9 mouse cellular contexts compared by ENCODE assay signal in genomic region chrX:163760617-163761434, GRCm38 (mm10). TPM values are rescaled to one million over a fixed set of nuclear protein-coding genes. Genes with fewer than 3 reads are reported as not detected.
A peak's percentile ranks its signal among the peaks of the same experiment; 100 is the strongest.
DNase-seq lines count a peak whose midpoint lies in the region; ATAC-seq and TF ChIP-seq lines count a peak whose summit lies in the region.
"Had no signal": no experiment of that assay in that cellular context is flagged by ENCODE, and none has a peak within 500 bp of the region (broad histone marks: within the 10 kb centered on the region; RNA-seq: fewer than 3 reads in every experiment).

TSS of gene Rnf138rt1 (minus strand) at chrX:163761329.

- no peaks in the 10 kb centered on the region for H3K27me3 ChIP-seq in cerebellum, adult 2 months (ENCODE audit: control insufficient read depth, insufficient read depth, low read length)
- no peaks in the 10 kb centered on the region for H3K27me3 ChIP-seq in forebrain, postnatal 0 days (ENCODE audit: insufficient read depth, low read length)
- H3K27me3 ChIP-seq in intestine, embryonic 16.5 days (replicated peaks; ENCODE audit: control insufficient read depth, insufficient read depth, low read length) = peaks cover 9% of the 10 kb centered on the region; the same call in 1 of the 2 replicates
- H3K27me3 ChIP-seq in liver, embryonic 12.5 days (replicated peaks) = peaks cover 47% of the 10 kb centered on the region
- H3K27me3 ChIP-seq in neural tube, embryonic 14.5 days (ENCODE audit: control insufficient read depth, insufficient read depth, low read length) = no peaks in the 10 kb centered on the region
- H3K27me3 ChIP-seq: CH12.LX had no signal

- peak within 1 kb of the TSS; percentile 72 for H3K4me3 ChIP-seq in cerebellum, adult 2 months (replicated peaks; ENCODE audit: insufficient read depth, low read depth, low read length)
- peak within 1 kb of the TSS; percentile 40 for H3K4me3 ChIP-seq in forebrain, postnatal 0 days (ENCODE audit: low read depth, low read length)
- H3K4me3 ChIP-seq in intestine, embryonic 16.5 days (ENCODE audit: low read length) = peak within 1 kb of the TSS; percentile 37
- peak within 1 kb of the TSS; percentile 17 for H3K4me3 ChIP-seq in liver, embryonic 12.5 days
- peak within 1 kb of the TSS; percentile 32 for H3K4me3 ChIP-seq in neural tube, embryonic 14.5 days (ENCODE audit: low read depth, low read length)

- ATAC-seq in forebrain, postnatal 0 days = peak; percentile 83
- ATAC-seq in intestine, embryonic 16.5 days = peak; percentile 76
- no peak for ATAC-seq in liver, embryonic 12.5 days
- peak; percentile 92 for ATAC-seq in neural tube, embryonic 14.5 days (ENCODE audit: low read depth)

- H3K4me2 ChIP-seq in forebrain, postnatal 0 days (ENCODE audit: low read depth) = peak within 1 kb of the TSS; percentile 56
- peak within 1 kb of the TSS; percentile 69 for H3K4me2 ChIP-seq in intestine, embryonic 16.5 days (ENCODE audit: low read depth, low read length)
- peak within 1 kb of the TSS; percentile 51 for H3K4me2 ChIP-seq in liver, embryonic 12.5 days
- peak within 1 kb of the TSS; percentile 49 for H3K4me2 ChIP-seq in neural tube, embryonic 14.5 days (ENCODE audit: low read depth, low read length)

- H3K4me1 ChIP-seq in cerebellum, adult 2 months (ENCODE audit: control insufficient read depth, insufficient read depth, low read length) = no peaks in the 10 kb centered on the region
- no peaks in the 10 kb centered on the region for H3K4me1 ChIP-seq in forebrain, postnatal 0 days (ENCODE audit: insufficient read depth)
- no peaks in the 10 kb centered on the region for H3K4me1 ChIP-seq in intestine, embryonic 16.5 days (ENCODE audit: control insufficient read depth, insufficient read depth, low read length)
- no peaks in the 10 kb centered on the region for H3K4me1 ChIP-seq in liver, embryonic 12.5 days
- no peaks in the 10 kb centered on the region for H3K4me1 ChIP-seq in neural tube, embryonic 14.5 days (ENCODE audit: control insufficient read depth, insufficient read depth, low read length)

- peak; percentile 6 for DNase-seq in kidney, adult 18-20 months
- DNase-seq in kidney, adult 11 months = no peak
- peak; percentile 60 to 70 for DNase-seq in cerebellum, adult 2 months
- peak; percentile 54 for DNase-seq in forebrain, postnatal 0 days
- DNase-seq in thymus, postnatal 25 days = no peak

- no peak within 1 kb of the TSS for H3K27ac ChIP-seq in cerebellum, adult 2 months (ENCODE audit: insufficient read depth, low read length)
- H3K27ac ChIP-seq in forebrain, postnatal 0 days (ENCODE audit: low read depth, low read length) = no peak within 1 kb of the TSS
- no peak within 1 kb of the TSS for H3K27ac ChIP-seq in intestine, embryonic 16.5 days (ENCODE audit: low read length)
- no peak within 1 kb of the TSS for H3K27ac ChIP-seq in liver, embryonic 12.5 days
- no peak within 1 kb of the TSS for H3K27ac ChIP-seq in neural tube, embryonic 14.5 days (ENCODE audit: low read depth, low read length)

- no peaks in the 10 kb centered on the region for H3K9me3 ChIP-seq in forebrain, postnatal 0 days (ENCODE audit: low read length)
- H3K9me3 ChIP-seq in intestine, embryonic 16.5 days (ENCODE audit: control insufficient read depth, low read length) = no peaks in the 10 kb centered on the region
- H3K9me3 ChIP-seq in liver, embryonic 12.5 days (replicated peaks) = no peaks in the 10 kb centered on the region
- no peaks in the 10 kb centered on the region for H3K9me3 ChIP-seq in neural tube, embryonic 14.5 days (ENCODE audit: control insufficient read depth, low read length)

- 11% methylated on average over 42 of the region's 42 CpGs for WGBS in cerebellum, adult 2 months
- 40% methylated on average over 42 of the region's 42 CpGs for WGBS in forebrain, postnatal 0 days
- WGBS in intestine, embryonic 16.5 days = 25% methylated on average over 42 of the region's 42 CpGs
- 23% methylated on average over 42 of the region's 42 CpGs for WGBS in liver, embryonic 12.5 days (ENCODE audit: insufficient replicate concordance)
- WGBS in neural tube, embryonic 14.5 days = 22% methylated on average over 42 of the region's 42 CpGs

- H3K36me3 ChIP-seq in forebrain, postnatal 0 days (ENCODE audit: insufficient read depth) = no peaks in the 10 kb centered on the region
- H3K36me3 ChIP-seq in intestine, embryonic 16.5 days (ENCODE audit: control insufficient read depth, insufficient read depth, low read length) = no peaks in the 10 kb centered on the region
- H3K36me3 ChIP-seq in liver, embryonic 12.5 days = no peaks in the 10 kb centered on the region
- H3K36me3 ChIP-seq in neural tube, embryonic 14.5 days (ENCODE audit: control insufficient read depth, insufficient read depth, low read length) = no peaks in the 10 kb centered on the region

- peak; percentile 37; the same call in 1 of the 2 replicates for TF ChIP-seq POLR2A in cerebellum, adult 2 months (IDR thresholded peaks at IDR 0.05; ENCODE audit: borderline replicate concordance, insufficient read depth, low read length)

- TF ChIP-seq CTCF in cerebellum, adult 2 months (IDR thresholded peaks at IDR 0.05; ENCODE audit: borderline replicate concordance, insufficient read depth, low read depth, low read length) = no peak
- TF ChIP-seq CTCF in forebrain, postnatal 0 days (IDR thresholded peaks at IDR 0.05; ENCODE audit: low read depth) = no peak

- H3K9ac ChIP-seq in forebrain, postnatal 0 days = peak within 1 kb of the TSS; percentile 44
- 0 out of 2 replicates have a peak within 1 kb of the TSS, but pooled peaks have one; percentile 24 for H3K9ac ChIP-seq in intestine, embryonic 16.5 days (ENCODE audit: low read depth, low read length)
- H3K9ac ChIP-seq in liver, embryonic 12.5 days = no peak within 1 kb of the TSS
- peak within 1 kb of the TSS; percentile 41; the same call in 1 of the 2 replicates for H3K9ac ChIP-seq in neural tube, embryonic 14.5 days (replicated peaks; ENCODE audit: low read depth, low read length)

RNA-seq across cellular contexts. Expression of gene Rnf138rt1, which starts in this region (rescaled TPM):
- 1.3 and 1.5 TPM in 2 replicates for polyA plus RNA-seq in cerebellum, adult 2 months (2012; rRNA removed)
- 4.2 and 6.9 TPM in 2 replicates for total RNA-seq in forebrain, postnatal 0 days (2014; rRNA removed)
- polyA plus RNA-seq in forebrain, postnatal 0 days (2015; fragmentation: Nextera tagmentation; extraction: Ambion mirVana) = 4.7 and 6.1 TPM in 2 replicates
- 0.26 and 0.29 TPM in 2 replicates for polyA plus RNA-seq in intestine, embryonic 16.5 days (2015; fragmentation: Nextera tagmentation; extraction: Ambion mirVana)
- not detected in 2 replicates for polyA plus RNA-seq in liver, embryonic 12.5 days (2016; fragmentation: Nextera tagmentation; extraction: Ambion mirVana)
- 3.6 and 6.2 TPM in 2 replicates for polyA plus RNA-seq in neural tube, embryonic 14.5 days (2014; fragmentation: Nextera tagmentation; extraction: Ambion mirVana)
- total RNA-seq: CH12.LX had no signal

Comparison
In these comparisons a context has a peak if more than half of its experiments do, and no peak if none do; other contexts are left out.
1. DNase-seq: peak in kidney, adult 18-20 months (single experiment), cerebellum, adult 2 months (2 of 2) and forebrain, postnatal 0 days (single experiment); none in kidney, adult 11 months (single experiment) and thymus, postnatal 25 days (single experiment).
2. Peak in ATAC-seq, H3K4me3 ChIP-seq, H3K9ac ChIP-seq and H3K4me2 ChIP-seq in intestine, embryonic 16.5 days; RNA of the gene not detected or under 1 TPM.
3. H3K4me3 ChIP-seq: peak in every context shown above with its lines; median percentile 72 in cerebellum, adult 2 months; 40 in forebrain, postnatal 0 days; 37 in intestine, embryonic 16.5 days; 32 in neural tube, embryonic 14.5 days; 17 in liver, embryonic 12.5 days.
4. Peak in every context shown above with its lines, with median percentiles within 50 percentile points of each other: H3K4me2 ChIP-seq.